Mouse (Mus musculus) ES-Bruce4 (cell line): ENCODE results near the gene Kif2c. TPM values are rescaled to one million over a fixed set of nuclear protein-coding genes. Genes with fewer than 3 reads are reported as not detected.

Source experiments
- H3K27ac ChIP-seq: 2 replicates; pipeline ENCODE4 v1.5.1; 2012; ENCODE audit warnings: low read length, inconsistent platforms; ENCODE audit not compliant: insufficient read depth
- H3K27me3 ChIP-seq: 2 replicates; pipeline ENCODE4 v1.6.1; 2012; ENCODE audit warnings: mild to moderate bottlenecking, low read length, inconsistent platforms; ENCODE audit not compliant: control insufficient read depth, poor library complexity, insufficient read depth, severe bottlenecking
- H3K36me3 ChIP-seq: 2 replicates; pipeline ENCODE4 v1.6.1; 2012; ENCODE audit warnings: inconsistent platforms, mild to moderate bottlenecking, low read length, moderate library complexity; ENCODE audit not compliant: control insufficient read depth, poor library complexity, insufficient read depth, severe bottlenecking
- H3K4me1 ChIP-seq: one replicate; pipeline ENCODE4 v1.8.1; 2011; ENCODE audit warnings: low read length; ENCODE audit not compliant: control insufficient read depth, insufficient read depth
- H3K4me3 ChIP-seq: 2 replicates; pipeline ENCODE4 v1.5.1; 2011; ENCODE audit warnings: low read depth, mild to moderate bottlenecking, low read length
- H3K9ac ChIP-seq: 2 replicates; pipeline ENCODE4 v1.6.1; 2012; ENCODE audit warnings: low read depth, mild to moderate bottlenecking, inconsistent platforms; ENCODE audit not compliant: poor library complexity, severe bottlenecking
- H3K9me3 ChIP-seq: replicated peaks from 2 replicates; pipeline ENCODE4 v1.6.1; 2012; ENCODE audit warnings: mild to moderate bottlenecking, low read length, inconsistent platforms; ENCODE audit not compliant: control insufficient read depth, poor library complexity, insufficient read depth, severe bottlenecking
- CTCF ChIP-seq: IDR thresholded peaks from one replicate; pipeline ENCODE4 v1.8.1; 2011; ENCODE audit warnings: low read depth, low read length
- EP300 ChIP-seq: IDR thresholded peaks from 2 replicates; pipeline ENCODE4 v1.6.1; 2011; ENCODE audit warnings: low read depth, low read length; ENCODE audit not compliant: insufficient read depth
- POLR2A ChIP-seq: IDR thresholded peaks from one replicate; pipeline ENCODE4 v1.8.1; 2011; ENCODE audit warnings: low read length; ENCODE audit not compliant: insufficient read depth
- polyA plus RNA-seq: library from polyadenylated mRNA; stranded (reverse); fragments of >200 nt; gene quantifications from 2 replicates; pipeline ENCODE4 v1.2.4, GENCODE M21; 2011; ENCODE audit warnings: low read depth; ENCODE audit not compliant: missing spikeins, insufficient read depth, insufficient read length

Gene Kif2c
- polyA plus RNA-seq, 1 experiment = 109 TPM

DNA sequence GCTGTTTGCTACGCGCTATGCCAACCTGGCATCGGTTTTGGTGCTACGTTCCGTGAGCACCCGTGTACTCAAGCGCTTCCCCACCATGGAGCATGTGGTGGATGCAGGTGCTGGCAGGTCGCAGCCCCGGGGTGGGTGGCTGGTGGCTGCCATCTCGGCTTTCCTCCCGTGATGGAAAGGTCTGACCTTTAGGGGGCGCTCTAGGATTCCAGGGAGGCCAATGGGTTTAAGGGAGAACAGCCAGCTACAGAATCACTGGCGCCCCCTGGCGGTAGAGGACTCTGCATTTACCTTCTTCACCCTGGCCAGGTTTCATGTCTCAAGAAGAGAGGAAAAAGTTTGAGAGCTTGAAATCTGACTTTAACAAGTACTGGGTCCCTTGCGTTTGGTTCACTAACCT lies 36.3 kb downstream of the Kif2c start:
- no peak overlapping the region for H3K9ac ChIP-seq
- no peaks in the 10 kb centered on the region for H3K27me3 ChIP-seq
- H3K9me3 ChIP-seq = no peaks in the 10 kb centered on the region
- no peaks in the 10 kb centered on the region for H3K4me1 ChIP-seq
- no peak for TF ChIP-seq EP300
- TF ChIP-seq CTCF = peak; percentile 99
- TF ChIP-seq POLR2A = no peak
- H3K27ac ChIP-seq = no peak overlapping the region
- no peak overlapping the region for H3K4me3 ChIP-seq
- H3K36me3 ChIP-seq = peaks cover 16% of the 10 kb centered on the region

- Histone ChIP-seq H3K36me3 (peaks cover 6% of the 10 kb centered on the region), H3K9ac (no peak overlapping the region), H3K4me3 (no peak overlapping the region), H3K27ac (no peak overlapping the region), H3K27me3 (no peaks in the 10 kb centered on the region), H3K9me3 (no peaks in the 10 kb centered on the region), H3K4me1 (no peaks in the 10 kb centered on the region)
- TF ChIP-seq CTCF (no peak), EP300 (no peak), POLR2A (no peak)
These were observed 37.2 kb downstream of the Kif2c start for GRCm38 (mm10) chr4:117145248-117145647.

GRCm38 (mm10) chr4:117143023-117143422 lies 39.4 kb downstream of the Kif2c start:
- no peak overlapping the region for H3K4me3 ChIP-seq
- no peaks in the 10 kb centered on the region for H3K27me3 ChIP-seq
- no peak overlapping the region for H3K9ac ChIP-seq
- H3K9me3 ChIP-seq = no peaks in the 10 kb centered on the region
- no peak for TF ChIP-seq POLR2A
- TF ChIP-seq EP300 = no peak
- no peak for TF ChIP-seq CTCF
- no peaks in the 10 kb centered on the region for H3K36me3 ChIP-seq
- H3K27ac ChIP-seq = no peak overlapping the region
- no peaks in the 10 kb centered on the region for H3K4me1 ChIP-seq

GRCm38 (mm10) chr4:117140613-117141012 lies 41.8 kb downstream of the Kif2c start:
- no peak overlapping the region for H3K27ac ChIP-seq
- H3K9me3 ChIP-seq = no peaks in the 10 kb centered on the region
- TF ChIP-seq EP300 (no peak), CTCF (no peak), POLR2A (no peak)
- H3K4me3 ChIP-seq = no peak overlapping the region
- no peak overlapping the region for H3K9ac ChIP-seq
- peaks cover 2% of the 10 kb centered on the region for H3K4me1 ChIP-seq
- H3K36me3 ChIP-seq = no peaks in the 10 kb centered on the region
- H3K27me3 ChIP-seq = no peaks in the 10 kb centered on the region

GRCm38 (mm10) chr4:117139217-117139612 lies 43.2 kb downstream of the Kif2c start:
- peaks cover 4% of the 10 kb centered on the region for H3K4me1 ChIP-seq
- no peaks in the 10 kb centered on the region for H3K36me3 ChIP-seq
- peak overlapping the region; percentile 92 for H3K27ac ChIP-seq
- no peaks in the 10 kb centered on the region for H3K27me3 ChIP-seq
- no peak overlapping the region for H3K4me3 ChIP-seq
- no peaks in the 10 kb centered on the region for H3K9me3 ChIP-seq
- peak overlapping the region; percentile 39; the same call in 1 of the 2 replicates for H3K9ac ChIP-seq
- TF ChIP-seq EP300 = 0 out of 2 replicates have a peak, but pooled peaks have one; percentile 21
- peak; percentile 73 for TF ChIP-seq CTCF
- TF ChIP-seq POLR2A = no peak

GRCm38 (mm10) chr4:117138295-117139216 lies 43.9 kb downstream of the Kif2c start:
- Histone ChIP-seq H3K9ac (peak overlapping the region; percentile 39; the same call in 1 of the 2 replicates), H3K36me3 (no peaks in the 10 kb centered on the region), H3K4me1 (peaks cover 4% of the 10 kb centered on the region), H3K27ac (peak overlapping the region; percentile 92), H3K9me3 (no peaks in the 10 kb centered on the region), H3K27me3 (no peaks in the 10 kb centered on the region), H3K4me3 (no peak overlapping the region)
- TF ChIP-seq EP300 = peak; percentile 75; the same call in 1 of the 2 replicates
- no peak for TF ChIP-seq CTCF
